Comparison of ENCODE assay signal across 9 mouse cellular contexts in genomic region chr5:103692531-103693040, GRCm38 (mm10). TPM values are rescaled to one million over a fixed set of nuclear protein-coding genes. Genes with fewer than 3 reads are reported as not detected.
DNase-seq lines count a peak whose midpoint lies in the region; ATAC-seq and TF ChIP-seq lines count a peak whose summit lies in the region.
"Had no signal": no experiment of that assay in that cellular context is flagged by ENCODE, and none has a peak within 500 bp of the region (broad histone marks: within the 10 kb centered on the region; RNA-seq: fewer than 3 reads in every experiment).

No protein-coding gene starts in this region.

- peaks cover 29% of the 10 kb centered on the region for H3K4me1 ChIP-seq in embryonic facial prominence, embryonic 10.5 days
- H3K4me1 ChIP-seq in heart, embryonic 16.5 days (ENCODE audit: control insufficient read depth, insufficient read depth, low read length) = peaks cover 5% of the 10 kb centered on the region; the same call in 1 of the 2 replicates
- H3K4me1 ChIP-seq in liver, embryonic 12.5 days = peaks cover 25% of the 10 kb centered on the region
- peaks cover 17% of the 10 kb centered on the region for H3K4me1 ChIP-seq in olfactory bulb, adult 2 months (ENCODE audit: control insufficient read depth, insufficient read depth, low read length)

- H3K27me3 ChIP-seq in embryonic facial prominence, embryonic 10.5 days (replicated peaks; ENCODE audit: low read depth, poor library complexity, severe bottlenecking) = peaks cover 42% of the 10 kb centered on the region
- H3K27me3 ChIP-seq in heart, embryonic 16.5 days (ENCODE audit: control insufficient read depth, insufficient read depth, low read length) = peaks cover 2% of the 10 kb centered on the region; the same call in 1 of the 2 replicates
- peaks cover 65% of the 10 kb centered on the region for H3K27me3 ChIP-seq in liver, embryonic 12.5 days (replicated peaks)

- H3K27ac ChIP-seq in embryonic facial prominence, embryonic 10.5 days (replicated peaks) = peak overlapping the region; percentile 49; the same call in 1 of the 2 replicates
- H3K27ac ChIP-seq in heart, embryonic 16.5 days (ENCODE audit: low read length) = no peak overlapping the region
- H3K27ac ChIP-seq in liver, embryonic 12.5 days = no peak overlapping the region
- no peak overlapping the region for H3K27ac ChIP-seq in olfactory bulb, adult 2 months (ENCODE audit: insufficient read depth, low read depth, low read length)

- H3K9ac ChIP-seq in heart, embryonic 16.5 days (ENCODE audit: low read length) = peak overlapping the region; percentile 79
- H3K9ac ChIP-seq in liver, embryonic 12.5 days = peak overlapping the region; percentile 76

- ATAC-seq in heart, embryonic 16.5 days (replicated peaks; ENCODE audit: extremely low read depth, insufficient read depth, low FRiP score) = peak; percentile 26
- peak; percentile 35; the same call in 1 of the 2 replicates for ATAC-seq in liver, embryonic 12.5 days

- no peak for TF ChIP-seq CTCF in olfactory bulb, adult 2 months (IDR thresholded peaks at IDR 0.05; ENCODE audit: insufficient read depth, low read depth, low read length)

- H3K4me3 ChIP-seq in embryonic facial prominence, embryonic 10.5 days = peak overlapping the region; percentile 64
- peak overlapping the region; percentile 84 for H3K4me3 ChIP-seq in heart, embryonic 16.5 days (ENCODE audit: low read length)
- H3K4me3 ChIP-seq in liver, embryonic 12.5 days = peak overlapping the region; percentile 72
- H3K4me3 ChIP-seq in olfactory bulb, adult 2 months (ENCODE audit: insufficient read depth, low read depth, low read length) = peak overlapping the region; percentile 50

- H3K36me3 ChIP-seq in embryonic facial prominence, embryonic 10.5 days (replicated peaks) = no peaks in the 10 kb centered on the region
- H3K36me3 ChIP-seq in heart, embryonic 16.5 days (ENCODE audit: control insufficient read depth, insufficient read depth) = no peaks in the 10 kb centered on the region
- no peaks in the 10 kb centered on the region for H3K36me3 ChIP-seq in liver, embryonic 12.5 days

- peak; percentile 13 for DNase-seq in ovary, postnatal 14 days (ENCODE audit: low spot score)
- no peak for DNase-seq in ovary, adult 18-20 months (ENCODE audit: low spot score)
- peak; percentile 49 for DNase-seq in embryonic facial prominence, embryonic 10.5 days (ENCODE audit: low spot score)
- no peak for DNase-seq in urinary bladder, postnatal 10 days (ENCODE audit: low spot score)
- no peak for DNase-seq in left cerebral cortex, postnatal 14 days (ENCODE audit: low spot score in 2 of 2)

- peak overlapping the region; percentile 100 for H3K4me2 ChIP-seq in heart, embryonic 16.5 days (ENCODE audit: low read depth, low read length)
- H3K4me2 ChIP-seq in liver, embryonic 12.5 days = peak overlapping the region; percentile 99

- TF ChIP-seq POLR2A in olfactory bulb, adult 2 months (IDR thresholded peaks at IDR 0.05; ENCODE audit: insufficient read depth, low read depth, low read length) = no peak; the same call in 1 of the 2 replicates

- intact Hi-C loops in left cerebral cortex, postnatal 14 days (cut with DNase I) = loop anchor here (5.0 kb wide), 1 partner anchor 125 kb away; no protein-coding TSS in a partner anchor

- H3K9me3 ChIP-seq in embryonic facial prominence, embryonic 10.5 days = no peaks in the 10 kb centered on the region
- H3K9me3 ChIP-seq in heart, embryonic 16.5 days (replicated peaks; ENCODE audit: control insufficient read depth, low read length) = no peaks in the 10 kb centered on the region
- H3K9me3 ChIP-seq in liver, embryonic 12.5 days (replicated peaks) = no peaks in the 10 kb centered on the region

- WGBS in embryonic facial prominence, embryonic 10.5 days = under 1% methylated on average over 34 of the region's 34 CpGs
- under 1% methylated on average over 34 of the region's 34 CpGs for WGBS in heart, embryonic 16.5 days
- WGBS in liver, embryonic 12.5 days (ENCODE audit: insufficient replicate concordance) = 0% methylated on average over 34 of the region's 34 CpGs
- WGBS in olfactory bulb, adult 2 months = under 1% methylated on average over 34 of the region's 34 CpGs

RNA-seq across cellular contexts. Expression of gene Aff1, which starts 0.4 kb away (rescaled TPM):
- polyA plus RNA-seq in embryonic facial prominence, embryonic 10.5 days (2016; fragmentation: Nextera tagmentation; extraction: Ambion mirVana) = 4.0 and 5.5 TPM in 2 replicates
- polyA plus RNA-seq in heart, embryonic 16.5 days (2015; fragmentation: Nextera tagmentation; extraction: Ambion mirVana) = 9.2 and 13.5 TPM in 2 replicates
- polyA plus RNA-seq in liver, embryonic 12.5 days (2016; fragmentation: Nextera tagmentation; extraction: Ambion mirVana) = 17.0 and 19.5 TPM in 2 replicates
- not detected in 2 replicates for polyA plus RNA-seq in olfactory bulb, adult 2 months (2012; ENCODE audit: insufficient read depth, insufficient read length, low replicate concordance, missing spikeins)
- 10 to 100 TPM in 1 of 2 experiments, 1 to 10 TPM in 1; 6.7 to 12.0 TPM for total RNA-seq in left cerebral cortex, postnatal 14 days (2021)

RNA-seq across cellular contexts. Expression of gene 1700016H13Rik, which starts 36.8 kb away (rescaled TPM):
- 0.26 and 0.31 TPM in 2 replicates for polyA plus RNA-seq in embryonic facial prominence, embryonic 10.5 days (2016; fragmentation: Nextera tagmentation; extraction: Ambion mirVana)
- 0.24 and 0.35 TPM in 2 replicates for polyA plus RNA-seq in heart, embryonic 16.5 days (2015; fragmentation: Nextera tagmentation; extraction: Ambion mirVana)
- not detected in 2 replicates for polyA plus RNA-seq in liver, embryonic 12.5 days (2016; fragmentation: Nextera tagmentation; extraction: Ambion mirVana)
- not detected in 2 replicates for polyA plus RNA-seq in olfactory bulb, adult 2 months (2012; ENCODE audit: insufficient read depth, insufficient read length, low replicate concordance, missing spikeins)
- not detected for total RNA-seq in left cerebral cortex, postnatal 14 days (2021)
- total RNA-seq: common myeloid progenitor, adult 5-6 weeks had no signal

Comparison
In these comparisons a context has a peak if more than half of its experiments do, and no peak if none do; other contexts are left out.
1. DNase-seq: peak in ovary, postnatal 14 days (single experiment) and embryonic facial prominence, embryonic 10.5 days (single experiment); none in ovary, adult 18-20 months (single experiment), urinary bladder, postnatal 10 days (single experiment) and left cerebral cortex, postnatal 14 days (0 of 2).
2. Peak in every context shown above with its lines, with median percentiles within 50 percentile points of each other: H3K4me3 ChIP-seq.